Mouse (Mus musculus) MEL (cell line): ENCODE results near the gene Tarbp1. TPM values are rescaled to one million over a fixed set of nuclear protein-coding genes. Genes with fewer than 3 reads are reported as not detected.

Source experiments
- DNase-seq: peaks from one replicate; pipeline ENCODE4 v3.0.0; 2011; ENCODE audit warnings: low read depth, low spot score
- H3K27ac ChIP-seq: 2 replicates; pipeline ENCODE4 v1.5.1; 2012; ENCODE audit warnings: low read depth, mild to moderate bottlenecking, control low read depth, low read length, moderate library complexity; ENCODE audit not compliant: control insufficient read depth
- H3K27me3 ChIP-seq, 2 experiments: fragments of 150-350 bp in 1 of 2; sonication (generic) in 1 of 2; 2 replicates each; pipeline ENCODE4 v1.6.1; 2012; ENCODE audit warnings: low read length in 2 of 2, mild to moderate bottlenecking in 2 of 2, improper control_type of control experiment in 1 of 2, moderate library complexity in 1 of 2; ENCODE audit not compliant: insufficient read depth in 2 of 2, control insufficient read depth in 1 of 2
- H3K36me3 ChIP-seq, 2 experiments: 2 replicates each; pipeline ENCODE4 v1.6.1; 2012 to 2014; ENCODE audit warnings: low read length in 2 of 2, improper control_type of control experiment in 1 of 2, inconsistent platforms in 1 of 2, mild to moderate bottlenecking in 1 of 2; ENCODE audit not compliant: insufficient read depth in 2 of 2, control insufficient read depth in 1 of 2
- H3K4me1 ChIP-seq, 2 experiments: fragments of 150-350 bp in 1 of 2; sonication (generic) in 1 of 2; 2 replicates each; pipeline ENCODE4 v1.6.1; 2012; ENCODE audit warnings: low read length in 2 of 2, improper control_type of control experiment in 1 of 2, mild to moderate bottlenecking in 1 of 2; ENCODE audit not compliant: insufficient read depth in 2 of 2, control insufficient read depth in 1 of 2
- H3K4me3 ChIP-seq, 2 experiments: fragments of 150-350 bp in 1 of 2; sonication (generic) in 1 of 2; 2 replicates each; pipeline ENCODE4 v1.5.1; 2012; ENCODE audit warnings: low read depth in 2 of 2, low read length in 2 of 2, mild to moderate bottlenecking in 2 of 2, moderate library complexity in 2 of 2, control low read depth in 1 of 2, improper control_type of control experiment in 1 of 2; ENCODE audit not compliant: control insufficient read depth in 1 of 2, insufficient read depth in 1 of 2
- H3K79me2 ChIP-seq: 2 replicates; pipeline ENCODE4 v1.6.1; 2012; ENCODE audit warnings: mild to moderate bottlenecking, low read length, moderate library complexity; ENCODE audit not compliant: control insufficient read depth, poor library complexity, insufficient read depth
- H3K9ac ChIP-seq: 2 replicates; pipeline ENCODE4 v1.6.1; 2012; ENCODE audit warnings: low read depth, mild to moderate bottlenecking, control low read depth, low read length, moderate library complexity; ENCODE audit not compliant: control insufficient read depth, poor library complexity, severe bottlenecking
- H3K9me3 ChIP-seq: fragments of 150-350 bp; sonication (generic); replicated peaks from 2 replicates; pipeline ENCODE4 v1.6.1; 2012; ENCODE audit warnings: mild to moderate bottlenecking, low read length, improper control_type of control experiment, moderate library complexity; ENCODE audit not compliant: insufficient read depth
- CHD1 ChIP-seq: IDR thresholded peaks from 2 replicates; pipeline ENCODE4 v1.6.1; 2012; ENCODE audit warnings: low read depth, mild to moderate bottlenecking, inconsistent platforms, low read length, improper control_type of control experiment
- CHD2 ChIP-seq: IDR thresholded peaks from 2 replicates; pipeline ENCODE4 v1.6.1; 2011; ENCODE audit warnings: low read length, improper control_type of control experiment
- CTCF ChIP-seq, 3 experiments: IDR thresholded peaks in 2 of 3; conservative IDR thresholded peaks in 1 of 3; 2 replicates each; pipeline ENCODE4 v1.5.1; 2011 to 2012; ENCODE audit warnings: low read length in 3 of 3, low read depth in 2 of 3, mild to moderate bottlenecking in 2 of 3, improper control_type of control experiment in 1 of 3, inconsistent platforms in 1 of 3, mixed read lengths in 1 of 3, moderate library complexity in 1 of 3; ENCODE audit not compliant: control insufficient read depth in 1 of 3, insufficient read depth in 1 of 3, poor library complexity in 1 of 3, severe bottlenecking in 1 of 3
- E2F4 ChIP-seq: IDR thresholded peaks from 2 replicates; pipeline ENCODE4 v1.6.1; 2011; ENCODE audit warnings: low read depth, low read length, improper control_type of control experiment, borderline replicate concordance
- ETS1 ChIP-seq: IDR thresholded peaks from 2 replicates; pipeline ENCODE4 v1.6.1; 2012; ENCODE audit warnings: low read depth, mild to moderate bottlenecking, inconsistent platforms, low read length, improper control_type of control experiment, moderate library complexity
- HCFC1 ChIP-seq: IDR thresholded peaks from 2 replicates; pipeline ENCODE4 v1.6.1; 2012; ENCODE audit warnings: low read depth, mild to moderate bottlenecking, inconsistent platforms, low read length, improper control_type of control experiment, moderate library complexity
- KAT2A ChIP-seq: conservative IDR thresholded peaks from 2 replicates; pipeline ENCODE4 v1.6.1; 2012; ENCODE audit warnings: low read depth, low read length, improper control_type of control experiment, inconsistent platforms
- MAFK ChIP-seq: IDR thresholded peaks from 2 replicates; pipeline ENCODE4 v1.6.1; 2011; ENCODE audit warnings: low read depth, mild to moderate bottlenecking, low read length, improper control_type of control experiment, borderline replicate concordance
- MAZ ChIP-seq: IDR thresholded peaks from 2 replicates; pipeline ENCODE4 v1.6.1; 2012; ENCODE audit warnings: low read depth, mild to moderate bottlenecking, inconsistent platforms, low read length, improper control_type of control experiment
- MYB ChIP-seq: IDR thresholded peaks from 2 replicates; pipeline ENCODE4 v1.6.1; 2011; ENCODE audit warnings: mild to moderate bottlenecking, low read depth, low read length, improper control_type of control experiment
- MYC ChIP-seq: IDR thresholded peaks from 2 replicates; pipeline ENCODE4 v1.6.1; 2011; ENCODE audit warnings: low read depth, mild to moderate bottlenecking, low read length, improper control_type of control experiment, moderate library complexity
- NELFE ChIP-seq: IDR thresholded peaks from 2 replicates; pipeline ENCODE4 v1.6.1; 2011; ENCODE audit warnings: low read depth, low read length, improper control_type of control experiment
- NRF1 ChIP-seq: IDR thresholded peaks from 2 replicates; pipeline ENCODE4 v1.6.1; 2014; ENCODE audit warnings: low read depth, mild to moderate bottlenecking, inconsistent platforms, low read length, improper control_type of control experiment, moderate library complexity; ENCODE audit not compliant: poor library complexity, insufficient read depth, severe bottlenecking
- POLR2A ChIP-seq, 2 experiments: IDR thresholded peaks; 2 replicates each; pipeline ENCODE4 v1.6.1; 2011 to 2012; ENCODE audit warnings: low read length in 2 of 2, mild to moderate bottlenecking in 2 of 2, control low read depth in 1 of 2, improper control_type of control experiment in 1 of 2, low read depth in 1 of 2, moderate library complexity in 1 of 2; ENCODE audit not compliant: control insufficient read depth in 1 of 2, insufficient read depth in 1 of 2, poor library complexity in 1 of 2
- RCOR1 ChIP-seq: IDR thresholded peaks from 2 replicates; pipeline ENCODE4 v1.6.1; 2012; ENCODE audit warnings: low read depth, mild to moderate bottlenecking, inconsistent platforms, low read length, improper control_type of control experiment
- SMC3 ChIP-seq: IDR thresholded peaks from 2 replicates; pipeline ENCODE4 v1.6.1; 2011; ENCODE audit warnings: low read depth, low read length, improper control_type of control experiment
- TAL1 ChIP-seq: IDR thresholded peaks from 2 replicates; pipeline ENCODE4 v1.6.1; 2012; ENCODE audit warnings: mild to moderate bottlenecking, inconsistent platforms, low read length, moderate library complexity, mixed read lengths
- TBP ChIP-seq: IDR thresholded peaks from 2 replicates; pipeline ENCODE4 v1.8.0; 2011; ENCODE audit warnings: low read depth, low read length, improper control_type of control experiment
- USF2 ChIP-seq, 2 experiments: IDR thresholded peaks; 2 replicates each; pipeline ENCODE4 v1.6.1; 2011 to 2012; ENCODE audit warnings: improper control_type of control experiment in 2 of 2, low read length in 2 of 2, borderline replicate concordance in 1 of 2, inconsistent platforms in 1 of 2, low read depth in 1 of 2, mild to moderate bottlenecking in 1 of 2; ENCODE audit not compliant: insufficient read depth in 1 of 2
- ZC3H11A ChIP-seq: IDR thresholded peaks from 2 replicates; pipeline ENCODE4 v1.6.1; 2012; ENCODE audit warnings: low read depth, mild to moderate bottlenecking, inconsistent platforms, low read length, improper control_type of control experiment
- ZKSCAN1 ChIP-seq: IDR thresholded peaks from 2 replicates; pipeline ENCODE4 v1.6.1; 2012; ENCODE audit warnings: low read depth, mild to moderate bottlenecking, inconsistent platforms, low read length, improper control_type of control experiment, moderate library complexity
- ZNF384 ChIP-seq: IDR thresholded peaks from 2 replicates; pipeline ENCODE4 v1.6.1; 2012; ENCODE audit warnings: low read depth, mild to moderate bottlenecking, inconsistent platforms, low read length, improper control_type of control experiment
- polyA plus RNA-seq, 2 experiments: library from polyadenylated mRNA; stranded (reverse) in 1 of 2; unstranded in 1 of 2; fragments of >175 nt in 1 of 2; fragments of >200 nt in 1 of 2; gene quantifications; 2 replicates each; pipeline versions ENCODE4 v1.2.1 to v1.2.4; 2012; ENCODE audit warnings: low replicate concordance in 2 of 2, low read depth in 1 of 2; ENCODE audit not compliant: insufficient read length in 2 of 2, insufficient read depth in 1 of 2, missing spikeins in 1 of 2
- total RNA-seq: library from RNA; depleted of rRNA; stranded (reverse); fragments of 300-350 nt; gene quantifications from 2 replicates; pipeline ENCODE4 v1.2.3, GENCODE M21; 2012; rRNA removed

Tarbp1 gene
- total RNA-seq (5.4 and 6.0 TPM in 2 replicates), polyA plus RNA-seq (1 to 10 TPM in 1 of 2 experiments, not detected in 1; 8.4 TPM)

- TF ChIP-seq MYC (no peak), USF2 (IDR thresholded peaks at IDR 0.05; ENCODE audit: borderline replicate concordance in 1 of 2, insufficient read depth in 1 of 2, low read depth in 1 of 2, low read length in 2 of 2) (no peak), HCFC1 (no peak), E2F4 (no peak), ETS1 (no peak), POLR2A (IDR thresholded peaks at IDR 0.05; ENCODE audit: control insufficient read depth in 1 of 2, insufficient read depth in 1 of 2, low read depth in 1 of 2, low read length in 2 of 2, poor library complexity in 1 of 2) (peak; percentile 26 to 58; a peak in 2 of 4 replicates), MYB (no peak), ZC3H11A (no peak), NRF1 (peak; percentile 88), NELFE (peak; percentile 73), MAFK (no peak), MAZ (no peak), ZNF384 (no peak)
- TF ChIP-seq, all 39 proteins: peak for 3
- Histone ChIP-seq H3K9ac (peak within 1 kb of the TSS; percentile 87), H3K4me3 (peak within 1 kb of the TSS; percentile 59 to 74), H3K27ac (no peak within 1 kb of the TSS), H3K27me3 (0 out of 4 replicates have a peak, but pooled peaks cover 0 to 2% of the 10 kb centered on the region in 2 experiments), H3K79me2 (peaks cover 10% of the 10 kb centered on the region), H3K9me3 (no peaks in the 10 kb centered on the region), H3K4me1 (no peaks in the 10 kb centered on the region), H3K36me3 (no peaks in the 10 kb centered on the region; a peak in 1 of 4 replicates)
- peak; percentile 83 for DNase-seq
These were observed at the start of gene Tarbp1 for GRCm38 (mm10) chr8:126474299-126475187. TSS of gene Tarbp1 (minus strand) at chr8:126475065.

- no peak overlapping the region for H3K9ac ChIP-seq
- H3K36me3 ChIP-seq, result peaks cover 0 to 6% of the 10 kb centered on the region in 2 experiments; a peak in 2 of 4 replicates
- TF ChIP-seq ZKSCAN1 (no peak), TBP (no peak), TAL1 (no peak), RCOR1 (no peak), MYB (no peak), NRF1 (no peak), CTCF (IDR thresholded peaks at IDR 0.05 in 2 of 3, conservative IDR thresholded peaks at IDR 0.05 in 1 of 3; ENCODE audit: control insufficient read depth in 1 of 3, insufficient read depth in 1 of 3, low read depth in 2 of 3, low read length in 3 of 3, poor library complexity in 1 of 3, severe bottlenecking in 1 of 3) (no peak), KAT2A (no peak), SMC3 (no peak), CHD2 (no peak), MAFK (no peak), ZC3H11A (no peak), CHD1 (no peak), HCFC1 (no peak), ETS1 (no peak), NELFE (no peak), USF2 (IDR thresholded peaks at IDR 0.05; ENCODE audit: borderline replicate concordance in 1 of 2, insufficient read depth in 1 of 2, low read depth in 1 of 2, low read length in 2 of 2) (no peak)
- no peaks in the 10 kb centered on the region for H3K27me3 ChIP-seq
- no peak for DNase-seq
- peaks cover 4 to 12% of the 10 kb centered on the region in 2 experiments for H3K4me1 ChIP-seq
- no peak overlapping the region for H3K4me3 ChIP-seq
- no peaks in the 10 kb centered on the region for H3K9me3 ChIP-seq
- H3K79me2 ChIP-seq, result no peaks in the 10 kb centered on the region; the same call in 1 of the 2 replicates
- H3K27ac ChIP-seq, result no peak overlapping the region
These were observed 49.5 kb upstream of the Tarbp1 start for GRCm38 (mm10) chr8:126524233-126524985.
